Mouse (Mus musculus): ENCODE results near the gene Six1. TPM values are rescaled to one million over a fixed set of nuclear protein-coding genes. Genes with fewer than 3 reads are reported as not detected.

Six1 gene
- polyA plus RNA-seq, 1 experiment from 2014 or later = 1.9 TPM

- no peak for ATAC-seq (replicated peaks; ENCODE audit: low FRiP score)
- Histone ChIP-seq H3K27me3 (peaks cover 23% of the 10 kb centered on the region), H3K36me3 (no peaks in the 10 kb centered on the region), H3K4me3 (replicated peaks) (no peak overlapping the region), H3K9ac (no peak overlapping the region), H3K9me3 (replicated peaks) (no peaks in the 10 kb centered on the region), H3K27ac (no peak overlapping the region), H3K4me1 (no peaks in the 10 kb centered on the region), H3K4me2 (no peak overlapping the region)
- WGBS = 55% methylated on average over 9 of the region's 9 CpGs
These were observed 7.2 kb upstream of the Six1 start for GRCm38 (mm10) chr12:73060805-73061410.

GRCm38 (mm10) chr12:73057492-73057891 is 3.8 kb upstream of the Six1 start:
- WGBS = 74% methylated on average over 6 of the region's 6 CpGs
- Histone ChIP-seq H3K27me3 (peaks cover 58% of the 10 kb centered on the region), H3K9me3 (replicated peaks) (no peaks in the 10 kb centered on the region), H3K4me2 (no peak overlapping the region), H3K9ac (no peak overlapping the region), H3K4me3 (replicated peaks) (no peak overlapping the region), H3K4me1 (peaks cover 18% of the 10 kb centered on the region), H3K27ac (no peak overlapping the region), H3K36me3 (no peaks in the 10 kb centered on the region)
- no peak for ATAC-seq (replicated peaks; ENCODE audit: low FRiP score)

GRCm38 (mm10) chr12:73055451-73055850 is 1.8 kb upstream of the Six1 start:
- Histone ChIP-seq H3K4me3 (replicated peaks) (no peak overlapping the region), H3K27ac (no peak overlapping the region), H3K9me3 (replicated peaks) (no peaks in the 10 kb centered on the region), H3K27me3 (peaks cover 78% of the 10 kb centered on the region), H3K4me1 (peaks cover 25% of the 10 kb centered on the region), H3K36me3 (no peaks in the 10 kb centered on the region), H3K9ac (no peak overlapping the region), H3K4me2 (no peak overlapping the region)
- ATAC-seq (replicated peaks; ENCODE audit: low FRiP score) = no peak
- WGBS = 16% methylated on average over 5 of the region's 5 CpGs

- no peak for ATAC-seq (replicated peaks; ENCODE audit: low FRiP score)
- peaks cover 86% of the 10 kb centered on the region for H3K27me3 ChIP-seq
- 21% methylated on average over 15 of the region's 15 CpGs for WGBS
- H3K4me3 ChIP-seq (replicated peaks) = no peak overlapping the region
- no peak overlapping the region for H3K9ac ChIP-seq
- no peaks in the 10 kb centered on the region for H3K36me3 ChIP-seq
- H3K4me1 ChIP-seq = peaks cover 30% of the 10 kb centered on the region
- peak overlapping the region; percentile 95 for H3K4me2 ChIP-seq
- no peaks in the 10 kb centered on the region for H3K9me3 ChIP-seq (replicated peaks)
- no peak overlapping the region for H3K27ac ChIP-seq
These were observed 994 bp upstream of the Six1 start for GRCm38 (mm10) chr12:73054576-73055185.

GRCm38 (mm10) chr12:73052651-73053591 is 766 bp downstream of the Six1 start:
- H3K4me1 ChIP-seq = peaks cover 30% of the 10 kb centered on the region
- H3K4me2 ChIP-seq = peak overlapping the region; percentile 95
- no peaks in the 10 kb centered on the region for H3K36me3 ChIP-seq
- peak; percentile 42 for ATAC-seq (replicated peaks; ENCODE audit: low FRiP score)
- H3K4me3 ChIP-seq (replicated peaks) = peak overlapping the region; percentile 61
- WGBS = 7% methylated on average over 34 of the region's 34 CpGs
- peaks cover 100% of the 10 kb centered on the region for H3K27me3 ChIP-seq
- no peak overlapping the region for H3K9ac ChIP-seq
- H3K9me3 ChIP-seq (replicated peaks) = no peaks in the 10 kb centered on the region
- H3K27ac ChIP-seq = no peak overlapping the region

GRCm38 (mm10) chr12:73052036-73052650 is 1.5 kb downstream of the Six1 start:
- no peak for ATAC-seq (replicated peaks; ENCODE audit: low FRiP score)
- Histone ChIP-seq H3K4me3 (replicated peaks) (peak overlapping the region; percentile 61), H3K27ac (no peak overlapping the region), H3K27me3 (peaks cover 100% of the 10 kb centered on the region), H3K36me3 (no peaks in the 10 kb centered on the region), H3K4me2 (peak overlapping the region; percentile 95; the same call in 1 of the 2 replicates), H3K4me1 (peaks cover 30% of the 10 kb centered on the region), H3K9me3 (replicated peaks) (no peaks in the 10 kb centered on the region), H3K9ac (no peak overlapping the region)
- WGBS = 7% methylated on average over 19 of the region's 19 CpGs

GRCm38 (mm10) chr12:73050811-73051580 is 2.7 kb downstream of the Six1 start:
- WGBS = 2% methylated on average over 15 of the region's 15 CpGs
- Histone ChIP-seq H3K4me2 (no peak overlapping the region), H3K4me3 (replicated peaks) (no peak overlapping the region), H3K4me1 (peaks cover 39% of the 10 kb centered on the region), H3K27ac (no peak overlapping the region), H3K9me3 (replicated peaks) (no peaks in the 10 kb centered on the region), H3K9ac (no peak overlapping the region), H3K36me3 (no peaks in the 10 kb centered on the region), H3K27me3 (peaks cover 100% of the 10 kb centered on the region)
- ATAC-seq (replicated peaks; ENCODE audit: low FRiP score) = no peak

GRCm38 (mm10) chr12:73050305-73050704 is 3.4 kb downstream of the Six1 start:
- Histone ChIP-seq H3K27ac (no peak overlapping the region), H3K9me3 (replicated peaks) (no peaks in the 10 kb centered on the region), H3K4me2 (no peak overlapping the region), H3K4me3 (replicated peaks) (no peak overlapping the region), H3K4me1 (peaks cover 46% of the 10 kb centered on the region), H3K9ac (no peak overlapping the region), H3K27me3 (peaks cover 100% of the 10 kb centered on the region), H3K36me3 (no peaks in the 10 kb centered on the region)
- WGBS = under 1% methylated on average over 13 of the region's 13 CpGs
- no peak for ATAC-seq (replicated peaks; ENCODE audit: low FRiP score)

GRCm38 (mm10) chr12:73049520-73050225 is 4.0 kb downstream of the Six1 start:
- H3K27me3 ChIP-seq = peaks cover 100% of the 10 kb centered on the region
- H3K9ac ChIP-seq = no peak overlapping the region

GRCm38 (mm10) chr12:73048537-73048936 is 5.2 kb downstream of the Six1 start:
- peaks cover 51% of the 10 kb centered on the region for H3K4me1 ChIP-seq
- no peaks in the 10 kb centered on the region for H3K36me3 ChIP-seq
- no peak overlapping the region for H3K27ac ChIP-seq
- H3K9ac ChIP-seq = no peak overlapping the region
- H3K4me3 ChIP-seq (replicated peaks) = no peak overlapping the region
- H3K27me3 ChIP-seq = peaks cover 100% of the 10 kb centered on the region
- WGBS = 4% methylated on average over 3 of the region's 3 CpGs
- no peak overlapping the region for H3K4me2 ChIP-seq
- no peak for ATAC-seq (replicated peaks; ENCODE audit: low FRiP score)
- no peaks in the 10 kb centered on the region for H3K9me3 ChIP-seq (replicated peaks)

More at GRCm38 (mm10) chr12:73049520-73050225, 4.0 kb downstream of the Six1 start:
- ATAC-seq (replicated peaks; ENCODE audit: low FRiP score) = no peak
- no peak overlapping the region for H3K4me3 ChIP-seq (replicated peaks)
- H3K36me3 ChIP-seq = no peaks in the 10 kb centered on the region
- H3K4me1 ChIP-seq = peaks cover 53% of the 10 kb centered on the region
- H3K9me3 ChIP-seq (replicated peaks) = no peaks in the 10 kb centered on the region
- 5% methylated on average over 19 of the region's 19 CpGs for WGBS
- no peak overlapping the region for H3K4me2 ChIP-seq
- H3K27ac ChIP-seq = no peak overlapping the region

GRCm38 (mm10) chr12:73047576-73047975 is 6.1 kb downstream of the Six1 start:
- no peak overlapping the region for H3K9ac ChIP-seq
- no peak overlapping the region for H3K4me3 ChIP-seq (replicated peaks)
- WGBS = 8% methylated on average over 2 of the region's 2 CpGs
- no peak overlapping the region for H3K4me2 ChIP-seq
- H3K36me3 ChIP-seq = no peaks in the 10 kb centered on the region
- peaks cover 99% of the 10 kb centered on the region for H3K27me3 ChIP-seq
- H3K27ac ChIP-seq = no peak overlapping the region
- no peaks in the 10 kb centered on the region for H3K9me3 ChIP-seq (replicated peaks)
- peaks cover 41% of the 10 kb centered on the region for H3K4me1 ChIP-seq
- no peak for ATAC-seq (replicated peaks; ENCODE audit: low FRiP score)
